Mouse (Mus musculus): ENCODE measurements around the gene Gabrg3.
"Not testable (repeated sequence)": the region's sequence is repeated elsewhere in the genome, so short reads cannot be mapped to it uniquely, and the experiment has no call there.

The Gabrg3 gene

DNA sequence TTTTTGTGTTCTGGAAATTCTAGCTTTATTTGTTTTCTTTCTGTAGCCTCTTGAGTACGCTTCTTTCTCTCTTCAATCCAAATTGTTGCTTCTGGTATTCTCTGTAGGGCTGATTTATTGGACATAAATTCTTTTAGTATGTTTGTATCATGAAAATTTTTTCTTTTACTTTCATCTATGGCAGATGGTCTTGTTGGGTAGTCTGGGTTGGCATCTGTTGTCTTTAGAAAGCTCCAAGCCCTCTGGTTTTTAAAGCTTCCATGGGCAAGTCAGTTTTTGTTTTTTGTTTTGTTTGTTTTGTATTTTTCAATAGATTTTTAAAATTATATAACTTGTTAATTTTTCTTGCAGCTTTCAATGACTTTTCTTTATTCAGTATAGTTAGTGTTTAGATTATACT is 72.0 kb downstream of the Gabrg3 start:
- no peak for DNase-seq (ENCODE audit: extremely low spot score, low read depth, low spot score)

DNA sequence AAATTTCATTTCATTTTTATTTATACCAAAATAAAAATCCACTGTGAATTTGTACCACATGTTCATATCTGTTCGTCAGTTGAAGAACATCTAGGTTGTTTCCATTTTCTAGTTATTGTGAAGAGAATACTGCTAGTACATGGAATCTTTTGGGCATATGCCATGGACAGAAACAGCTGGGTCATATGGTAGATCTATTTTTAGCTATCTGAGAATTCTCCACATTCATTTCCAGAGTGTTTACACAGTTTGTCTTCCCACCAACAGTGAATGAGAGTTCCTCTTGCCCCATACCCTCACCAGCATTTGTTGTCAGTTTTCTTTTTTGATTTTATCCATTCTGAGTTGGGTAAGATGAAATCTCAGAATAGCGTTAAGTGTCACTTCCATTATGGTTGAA is 75.0 kb downstream of the Gabrg3 start:
- no peak for DNase-seq (ENCODE audit: extremely low spot score, low read depth, low spot score)

DNA sequence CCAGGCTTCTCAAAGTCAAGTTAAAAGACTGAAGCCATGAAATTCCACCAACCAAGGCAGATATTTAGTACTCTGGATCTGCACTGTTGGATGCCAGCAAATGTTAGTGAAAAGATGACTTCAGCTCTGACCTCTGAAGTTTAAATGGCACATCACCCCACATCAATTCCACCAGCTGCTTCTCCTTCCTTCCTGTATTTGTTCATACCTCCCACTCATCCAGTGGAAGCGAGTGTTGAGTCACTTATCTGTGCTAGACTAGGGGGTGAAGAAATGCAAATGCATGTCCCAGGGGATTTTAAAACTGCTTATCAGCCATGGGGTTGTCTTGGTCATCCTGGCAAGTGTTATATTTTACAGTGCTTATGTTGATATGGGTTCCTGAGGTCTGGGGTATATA is 79.7 kb downstream of the Gabrg3 start:
- DNase-seq (ENCODE audit: extremely low spot score, low read depth, low spot score) = no peak

DNA sequence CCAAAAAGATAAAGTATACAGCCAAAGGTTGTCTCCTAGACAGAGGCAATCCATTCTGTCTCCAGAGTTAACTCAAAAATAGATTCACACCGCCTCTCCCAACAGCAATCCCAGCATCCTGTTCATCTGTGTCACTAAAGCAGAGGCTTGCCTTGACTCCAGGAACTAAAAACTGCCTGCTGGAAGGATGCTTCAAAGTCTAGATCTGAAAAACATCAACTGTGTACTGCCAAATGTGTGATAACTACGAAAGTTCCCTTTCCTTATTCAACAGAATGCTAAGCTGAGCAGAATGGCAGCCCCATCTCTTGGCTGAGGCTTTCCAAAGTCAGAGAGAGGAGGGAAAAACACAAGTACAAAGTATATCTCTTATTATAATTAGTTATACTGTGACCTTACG is 90.3 kb downstream of the Gabrg3 start:
- no peak for DNase-seq (ENCODE audit: extremely low spot score, low read depth, low spot score)

DNA sequence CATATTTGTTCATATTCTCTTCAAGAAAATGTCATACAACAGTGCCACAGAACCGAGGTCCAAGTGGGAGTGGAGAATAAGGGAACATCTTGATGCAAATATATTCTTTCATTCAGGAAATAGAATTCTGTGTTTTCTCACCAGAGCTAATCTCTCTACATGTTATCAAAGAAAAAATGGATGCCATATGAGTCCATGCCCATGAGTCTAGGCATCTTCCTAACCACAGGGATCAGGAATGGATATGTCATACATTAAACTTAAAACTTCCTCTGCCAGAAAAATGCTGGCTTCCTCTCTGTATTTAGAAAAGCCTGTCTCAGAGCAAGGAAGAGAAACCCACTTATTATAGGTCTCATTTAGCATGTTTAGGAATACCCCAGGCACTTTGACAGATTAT is 92.9 kb downstream of the Gabrg3 start:
- no peak for DNase-seq (ENCODE audit: extremely low spot score, low read depth, low spot score)

DNA sequence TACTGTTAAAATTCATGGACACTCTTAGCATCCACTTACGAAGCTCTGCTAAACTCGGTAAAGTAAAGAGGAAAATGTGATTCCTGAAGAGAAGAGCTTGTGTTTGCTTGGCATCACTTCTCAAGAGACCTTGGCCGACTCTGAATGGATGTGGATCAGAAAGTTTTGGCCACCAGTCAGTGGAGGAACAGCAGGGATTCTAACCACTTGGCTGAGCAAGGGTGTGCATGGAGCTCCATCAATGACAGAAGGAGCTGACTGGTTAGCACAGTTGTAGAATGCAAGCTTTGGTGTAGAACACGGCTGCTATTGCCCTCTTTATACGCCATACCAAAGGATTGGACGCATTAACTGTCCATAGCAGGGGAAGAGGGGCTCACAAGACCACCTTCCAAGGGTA is 93.4 kb downstream of the Gabrg3 start:
- no peak for DNase-seq (ENCODE audit: extremely low spot score, low read depth, low spot score)

DNA sequence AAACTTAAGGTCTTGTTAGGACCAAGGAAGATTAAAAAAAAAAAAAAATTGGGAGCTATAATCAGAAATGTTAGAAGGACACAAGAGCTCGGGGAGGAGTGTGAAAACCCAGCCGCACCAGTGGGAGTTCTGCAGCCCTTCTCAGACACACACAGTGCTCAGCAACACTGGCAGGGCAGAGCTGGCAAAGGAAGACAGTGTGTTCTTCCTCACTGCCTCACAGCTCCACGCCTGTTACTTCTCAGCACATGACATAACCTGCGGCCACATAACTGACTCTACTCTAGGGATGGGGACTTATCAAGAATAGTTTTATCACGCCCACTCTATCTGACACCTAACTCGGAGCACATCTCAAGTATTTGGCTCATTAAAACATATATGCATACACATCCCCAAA is 103.8 kb downstream of the Gabrg3 start:
- DNase-seq (ENCODE audit: extremely low spot score, low read depth, low spot score) = no peak

DNA sequence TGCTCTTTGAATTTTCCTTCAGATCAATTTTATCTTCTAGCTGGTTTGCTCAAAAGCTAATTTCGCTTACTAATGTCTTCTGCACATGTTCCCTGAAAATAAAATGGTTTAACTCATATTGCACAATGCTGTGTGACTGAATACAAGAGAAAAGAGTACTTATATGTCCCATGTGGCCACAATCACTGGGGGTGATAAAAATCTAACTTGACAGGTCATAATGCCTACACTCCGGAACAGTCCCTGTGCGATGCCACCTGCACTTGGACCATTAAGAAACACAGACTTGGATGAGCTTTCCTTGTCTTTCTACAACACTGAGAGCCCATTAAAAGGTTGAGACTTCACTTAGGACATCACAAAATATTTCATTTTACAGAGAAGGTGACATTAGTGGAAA is 108.1 kb downstream of the Gabrg3 start:
- DNase-seq (ENCODE audit: extremely low spot score, low read depth, low spot score) = no peak

DNA sequence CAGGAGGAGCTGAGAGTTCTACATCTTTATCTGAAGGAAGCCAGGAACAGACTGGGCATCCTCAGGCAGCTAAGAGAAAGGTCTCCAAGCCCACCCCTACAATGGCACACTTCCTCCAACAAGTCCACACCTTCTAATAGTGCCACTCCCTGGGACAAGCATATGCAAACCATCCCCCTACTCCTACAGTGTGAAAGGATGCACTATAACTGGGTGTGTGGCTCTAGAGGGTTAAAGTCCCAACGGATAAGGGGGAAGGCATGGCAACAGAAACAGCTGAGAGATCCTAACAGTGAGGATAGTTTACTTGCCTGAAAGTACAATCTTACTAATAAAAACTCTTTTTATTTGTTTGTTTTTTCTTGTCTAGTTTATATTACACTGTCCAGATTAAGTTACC is 126.8 kb downstream of the Gabrg3 start:
- DNase-seq (ENCODE audit: extremely low spot score, low read depth, low spot score) = no peak

DNA sequence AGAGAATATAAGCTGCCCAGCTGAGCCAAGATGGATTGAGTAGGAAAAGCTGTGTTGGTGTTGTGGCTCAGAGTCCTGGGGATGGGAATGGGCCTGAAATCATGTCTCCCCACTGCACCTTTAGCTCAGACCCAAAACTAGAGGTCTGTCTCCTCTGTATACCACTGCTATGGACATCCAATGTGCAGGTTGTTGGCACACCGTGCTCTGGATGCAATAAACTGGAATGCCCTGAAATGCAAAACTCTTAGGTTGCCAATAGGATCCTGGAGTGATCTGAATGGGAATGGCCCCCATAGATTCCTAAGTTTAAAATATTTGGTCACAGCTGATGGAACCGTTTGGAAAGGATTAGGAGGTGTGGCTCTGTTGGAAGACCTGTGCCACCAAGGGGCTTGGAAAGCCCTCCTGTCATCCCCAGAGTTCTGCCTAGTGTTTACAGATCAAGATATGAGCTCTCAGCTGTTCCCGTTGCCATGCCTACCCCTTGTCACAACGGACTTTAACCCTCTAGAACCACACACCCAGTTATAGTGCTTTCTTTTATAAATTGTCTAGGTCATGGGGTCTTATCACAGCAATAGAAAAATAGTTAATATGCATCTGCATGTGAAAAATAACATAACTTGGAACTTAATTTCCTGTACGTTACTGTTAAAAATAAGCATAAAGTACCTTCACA is 128.0 kb downstream of the Gabrg3 start:
- no peak for DNase-seq (ENCODE audit: extremely low spot score, low read depth, low spot score)

DNA sequence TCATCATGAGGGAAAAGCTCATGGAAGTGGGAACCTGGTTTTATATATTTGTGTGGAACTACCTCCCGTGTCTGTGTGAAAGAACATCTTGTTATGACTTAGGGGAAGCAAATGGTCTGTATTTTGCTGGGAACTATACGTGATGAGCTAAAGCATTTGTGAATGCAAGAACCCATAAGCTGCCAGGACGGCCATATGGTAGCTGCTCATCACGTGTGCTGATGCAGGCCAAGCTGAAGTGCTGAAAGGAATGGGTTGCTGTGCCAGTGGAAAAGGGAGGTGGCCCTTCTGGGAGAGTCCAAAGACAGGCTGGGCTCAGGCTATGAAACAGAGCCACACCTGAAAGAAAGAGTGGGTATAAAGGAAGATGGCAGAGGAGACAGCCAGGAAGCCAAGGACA is 143.0 kb downstream of the Gabrg3 start:
- no peak for DNase-seq (ENCODE audit: extremely low spot score, low read depth, low spot score)

DNA sequence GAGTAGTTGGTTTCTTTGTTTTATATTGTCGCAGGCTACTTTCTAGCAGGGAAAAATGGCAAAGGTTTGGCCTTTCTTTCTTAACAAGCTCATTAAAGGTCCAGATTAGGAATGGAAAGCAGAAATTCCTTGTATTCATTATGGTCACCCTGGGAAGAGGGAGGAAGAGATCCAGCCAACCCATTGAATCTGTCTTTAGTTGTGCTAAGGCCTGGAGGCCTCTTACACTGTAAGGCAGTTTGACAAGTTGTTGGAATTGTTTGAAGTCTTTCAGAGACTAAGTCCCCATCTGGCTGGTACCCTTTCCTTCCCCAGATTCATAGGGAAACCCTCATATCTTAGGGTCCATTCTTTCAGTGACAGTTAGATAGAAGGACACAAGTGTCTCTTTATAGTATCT is 172.9 kb downstream of the Gabrg3 start:
- no peak for DNase-seq (ENCODE audit: extremely low spot score, low read depth, low spot score)

DNA sequence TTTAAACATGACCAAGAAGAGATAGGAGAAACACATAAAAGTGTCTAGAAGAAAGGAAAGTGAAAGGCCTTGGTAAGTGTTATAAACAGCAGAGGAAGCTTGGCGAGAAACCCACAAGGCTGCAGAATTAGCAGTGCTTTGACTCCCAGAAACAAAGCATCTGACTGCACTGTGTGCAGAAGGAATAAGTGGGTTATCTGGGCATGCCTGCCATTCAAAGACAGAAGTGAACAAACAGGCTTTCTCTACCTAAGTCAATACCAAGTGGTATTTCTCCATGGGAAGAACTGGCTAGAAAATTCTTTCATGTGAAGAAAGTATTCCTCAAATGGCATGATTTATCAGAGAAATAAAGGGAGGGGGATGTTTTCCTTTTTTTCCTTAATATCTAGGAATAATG is 201.0 kb downstream of the Gabrg3 start:
- DNase-seq (ENCODE audit: extremely low spot score, low read depth, low spot score) = no peak

DNA sequence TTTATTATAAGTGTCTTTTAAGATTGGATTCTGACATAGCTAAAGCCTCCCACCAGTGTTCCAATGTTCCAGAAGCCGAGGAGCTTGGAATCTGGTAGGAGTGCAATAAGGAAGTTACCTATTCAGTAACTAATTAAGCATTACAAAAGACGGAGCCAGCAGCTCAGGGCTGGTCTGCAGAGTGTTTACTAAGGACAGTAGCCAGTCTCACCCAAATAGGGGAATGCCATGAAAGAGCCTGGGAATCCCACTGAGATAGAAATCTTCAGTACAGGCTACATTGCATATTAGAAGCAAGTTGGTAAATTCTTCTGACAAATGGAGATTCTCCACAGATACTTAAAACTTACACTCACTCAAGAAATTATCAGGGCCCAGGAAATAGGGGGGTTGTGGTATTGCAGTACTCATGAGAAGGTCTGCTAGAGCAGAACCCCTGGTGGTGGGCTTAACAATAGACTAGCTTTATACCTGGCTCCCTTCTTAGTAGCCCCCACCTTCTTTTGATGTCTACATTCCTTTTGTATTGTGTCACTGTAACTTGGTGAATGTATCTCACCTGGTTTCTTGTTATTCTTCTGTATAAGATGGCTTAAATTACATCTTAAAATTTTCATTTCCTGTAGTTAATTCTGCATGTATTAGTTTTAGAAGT is 211.0 kb downstream of the Gabrg3 start:
- not testable (repeated sequence) for DNase-seq (ENCODE audit: extremely low spot score, low read depth, low spot score)

DNA sequence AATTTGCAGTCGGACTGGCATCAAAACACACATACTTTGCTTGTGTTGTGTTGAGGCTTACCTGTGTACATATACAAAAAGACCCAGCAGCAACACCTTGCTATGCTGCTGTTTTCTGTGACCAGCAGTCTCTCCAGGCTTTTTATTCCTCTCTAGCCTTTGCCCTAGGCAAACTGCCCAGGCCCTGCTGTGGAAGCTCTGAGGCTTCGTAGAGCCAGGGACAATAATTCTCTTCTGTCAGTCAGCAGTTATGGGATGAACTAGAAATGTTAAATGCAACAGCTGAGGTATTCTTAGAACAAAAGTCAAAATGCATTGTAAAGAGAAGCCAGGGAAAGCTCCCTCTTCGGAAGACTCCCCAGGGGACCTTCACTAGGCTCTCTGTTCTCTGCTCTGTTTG is 220.1 kb downstream of the Gabrg3 start:
- no peak for DNase-seq (ENCODE audit: extremely low spot score, low read depth, low spot score)

DNA sequence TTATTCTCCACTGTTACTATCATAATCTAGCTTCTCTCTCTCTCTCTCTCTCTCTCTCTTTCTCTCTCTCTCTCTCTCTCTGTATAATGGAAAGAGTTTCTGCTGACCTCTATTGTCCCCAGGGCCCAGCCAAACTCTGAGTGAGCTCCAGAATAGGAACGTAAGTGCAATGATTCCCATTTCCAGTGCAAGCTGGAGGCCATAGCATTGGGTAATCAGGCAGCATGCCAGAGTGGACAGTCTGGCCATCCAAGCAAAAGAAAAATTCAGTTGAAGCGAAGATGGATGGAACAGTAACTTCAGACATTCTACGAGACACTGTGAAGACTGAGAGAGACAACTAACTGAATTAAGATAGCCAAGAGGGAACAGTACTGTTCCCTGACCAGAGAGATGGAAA is 228.8 kb downstream of the Gabrg3 start:
- DNase-seq (ENCODE audit: extremely low spot score, low read depth, low spot score) = no peak

DNA sequence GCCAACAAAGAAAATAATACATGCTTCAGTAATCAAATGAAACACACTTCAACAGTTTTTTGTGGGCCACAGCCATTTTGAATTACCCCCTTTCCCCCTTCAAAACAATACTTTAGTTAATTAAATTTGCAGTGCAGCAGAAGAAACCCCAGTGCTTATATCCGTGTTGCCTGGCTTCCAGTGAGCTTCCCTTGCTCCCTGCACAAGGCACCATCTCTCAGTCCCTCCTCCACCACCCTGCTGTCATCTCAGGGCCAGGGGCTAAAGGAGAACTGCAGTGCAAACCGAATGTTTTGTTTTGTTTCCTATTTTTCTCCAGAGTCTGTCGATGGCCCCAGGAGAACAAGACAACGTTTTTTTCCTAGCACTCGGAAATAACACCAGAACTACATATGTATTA is 233.2 kb downstream of the Gabrg3 start:
- DNase-seq (ENCODE audit: extremely low spot score, low read depth, low spot score) = no peak

DNA sequence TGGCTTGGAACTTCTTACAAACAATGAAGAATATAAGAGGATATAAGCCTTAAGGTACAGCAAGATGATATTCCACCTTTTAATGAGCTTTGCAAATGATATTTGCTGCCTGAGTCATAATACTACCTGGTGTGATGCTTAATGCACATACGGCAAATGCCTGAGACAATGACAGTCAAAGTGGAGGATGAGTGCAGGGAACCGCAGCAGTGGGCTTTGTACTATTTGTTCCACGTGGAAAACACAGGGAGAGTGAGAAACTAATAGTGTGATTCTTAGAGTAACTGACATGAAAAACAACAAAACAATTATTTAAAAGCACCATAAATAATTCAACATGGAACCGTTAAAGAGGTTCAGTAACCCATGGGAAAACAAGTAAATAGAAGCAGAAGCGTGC is 236.2 kb downstream of the Gabrg3 start:
- DNase-seq (ENCODE audit: extremely low spot score, low read depth, low spot score) = no peak

DNA sequence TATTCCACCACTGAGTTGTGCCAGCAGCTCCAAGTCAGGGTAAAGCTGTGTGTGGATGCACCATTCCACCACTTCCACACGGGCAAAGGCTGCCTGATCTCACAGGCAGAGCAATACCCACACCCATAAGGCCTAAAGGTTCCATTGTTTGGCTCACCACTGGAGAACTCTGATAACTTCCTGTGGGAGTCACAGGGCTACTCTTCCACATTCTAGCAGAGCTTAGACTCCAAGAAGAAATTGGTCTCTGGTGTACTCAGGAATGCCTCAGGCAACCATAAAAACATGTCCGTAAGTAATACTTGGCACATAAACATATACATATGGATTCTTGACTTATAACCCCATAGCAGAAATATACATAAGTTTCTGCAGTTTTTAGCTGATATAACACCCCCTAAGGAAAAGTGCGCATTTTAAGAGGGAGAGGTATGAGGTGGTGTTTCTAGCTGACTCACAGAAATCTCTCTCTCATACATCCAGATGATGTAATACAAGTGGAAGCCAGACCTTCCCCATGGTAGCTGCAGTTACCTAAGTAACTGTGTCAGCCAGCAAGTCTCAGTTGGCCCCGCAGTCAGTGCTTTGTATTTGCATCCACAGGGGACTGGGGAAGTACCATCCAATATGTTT is 248.8 kb downstream of the Gabrg3 start:
- DNase-seq (ENCODE audit: extremely low spot score, low read depth, low spot score) = no peak

DNA sequence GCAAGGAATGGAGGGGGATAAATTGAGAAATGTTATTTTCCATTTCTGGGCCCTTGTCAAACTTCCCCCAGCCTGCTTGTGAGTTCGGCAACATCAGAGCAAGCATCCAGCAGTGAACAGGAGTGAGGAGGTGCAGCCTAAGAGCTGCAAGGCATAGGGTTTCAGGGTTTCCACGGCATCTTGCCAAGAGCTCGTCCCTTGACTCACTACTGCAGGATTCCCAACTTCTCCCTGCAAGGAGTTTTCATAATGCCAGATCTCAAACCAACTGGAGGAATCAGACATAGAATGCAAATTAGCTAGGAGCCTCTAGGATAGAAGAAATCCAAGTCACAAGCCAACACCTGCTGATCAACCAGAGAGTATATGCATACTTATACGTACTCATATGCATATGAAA is 254.0 kb downstream of the Gabrg3 start:
- DNase-seq (ENCODE audit: extremely low spot score, low read depth, low spot score) = no peak

DNA sequence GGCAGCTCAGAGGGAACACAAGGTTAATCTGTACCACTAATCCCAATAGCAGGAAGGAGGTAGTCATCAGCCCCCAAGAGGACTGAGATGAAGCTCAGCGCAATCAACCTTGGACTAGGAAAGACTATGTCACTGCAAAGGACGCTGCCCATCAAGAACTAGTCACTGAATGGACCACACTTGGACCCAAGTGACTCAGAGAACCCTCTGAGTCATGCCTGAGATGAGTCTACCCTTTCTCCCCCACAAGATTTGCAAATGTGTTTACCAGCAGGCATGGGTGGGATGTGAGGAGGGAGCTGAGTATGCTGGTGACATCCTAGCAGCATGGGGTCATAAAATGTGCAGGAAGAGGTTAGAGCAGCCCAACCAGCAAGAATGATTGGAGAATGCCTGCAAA is 254.5 kb downstream of the Gabrg3 start:
- DNase-seq (ENCODE audit: extremely low spot score, low read depth, low spot score) = no peak

DNA sequence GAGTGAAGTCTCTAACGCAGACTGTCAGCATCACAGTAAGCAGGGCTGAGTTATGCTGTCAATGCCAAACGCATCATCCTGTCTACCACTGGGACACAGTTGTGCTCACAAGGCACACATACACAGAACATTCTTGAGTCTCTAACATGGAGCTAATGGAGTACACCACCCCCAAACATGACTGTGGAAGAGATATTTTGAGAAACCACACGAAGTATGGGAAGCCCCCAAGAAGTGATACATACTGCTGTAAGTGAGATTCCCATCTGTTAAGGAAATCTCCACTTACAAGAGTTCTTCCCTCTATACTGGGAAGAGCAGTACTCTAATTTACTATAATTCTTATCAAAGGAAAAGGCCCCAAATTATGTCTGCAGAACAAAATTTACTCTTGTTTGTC is 286.9 kb downstream of the Gabrg3 start:
- no peak for DNase-seq (ENCODE audit: extremely low spot score, low read depth, low spot score)

DNA sequence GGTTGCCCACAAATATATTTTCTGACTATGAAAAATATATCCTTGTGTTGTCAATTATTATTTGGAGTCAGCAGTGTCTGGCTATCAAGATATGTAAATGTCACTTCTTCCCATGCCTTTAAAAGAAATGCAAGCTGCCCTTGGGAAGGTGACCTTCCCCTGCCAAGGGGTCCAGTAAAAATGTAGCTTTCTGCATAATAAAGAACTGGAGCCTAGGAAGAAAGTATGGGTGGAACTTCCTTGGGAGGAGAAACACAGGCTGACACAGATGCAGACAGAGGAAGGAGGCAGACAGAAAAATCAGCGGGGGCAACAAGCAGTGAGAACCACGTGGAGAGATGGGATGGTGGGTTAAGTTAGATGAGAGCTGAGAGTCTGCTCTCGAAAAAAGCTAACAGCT is 304.9 kb downstream of the Gabrg3 start:
- no peak for DNase-seq (ENCODE audit: extremely low spot score, low read depth, low spot score)
